ENCODE assay signal across 19 mouse cellular contexts in the genomic region with DNA sequence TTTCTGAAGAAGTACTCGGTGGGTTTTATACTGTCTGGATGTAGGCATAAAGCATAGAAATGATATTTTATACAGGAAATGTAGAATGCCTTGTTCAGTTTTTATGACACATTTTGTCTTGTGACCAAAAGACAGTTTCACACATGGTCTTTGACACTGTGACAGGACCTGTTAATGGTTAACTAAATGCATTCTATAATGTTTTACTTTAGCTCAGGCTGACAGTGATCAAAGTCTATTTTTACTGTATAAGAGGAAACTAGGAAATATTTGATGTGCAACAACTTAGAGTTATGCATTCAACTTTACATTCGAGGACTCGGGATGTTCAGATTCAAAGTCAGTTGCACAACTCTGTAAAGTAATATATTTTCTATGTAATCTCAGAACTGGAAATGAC.
A peak's percentile ranks its signal among the peaks of the same experiment; 100 is the strongest.
DNase-seq lines count a peak whose midpoint lies in the region; ATAC-seq and TF ChIP-seq lines count a peak whose summit lies in the region.
"Had no signal": no experiment of that assay in that cellular context is flagged by ENCODE, and none has a peak within 500 bp of the region (broad histone marks: within the 10 kb centered on the region; RNA-seq: fewer than 3 reads in every experiment).

No protein-coding gene starts in this region.

- no peak overlapping the region for H3K4me2 ChIP-seq in liver, embryonic 15.5 days
- no peak overlapping the region for H3K4me2 ChIP-seq in liver, embryonic 11.5 days
- H3K4me2 ChIP-seq in intestine, embryonic 14.5 days (ENCODE audit: low read length), result no peak overlapping the region
- peak overlapping the region; percentile 42 for H3K4me2 ChIP-seq in intestine, postnatal 0 days (replicated peaks; ENCODE audit: low read depth)
- H3K4me2 ChIP-seq: embryonic facial prominence, embryonic 12.5 days; forebrain, embryonic 12.5 days; heart, embryonic 12.5 days had no signal

- 63% methylated on average over 3 of the region's 3 CpGs for WGBS in liver, embryonic 15.5 days (ENCODE audit: insufficient replicate concordance)
- 84% methylated on average over 3 of the region's 3 CpGs for WGBS in liver, embryonic 11.5 days
- WGBS in intestine, embryonic 14.5 days, result 78% methylated on average over 3 of the region's 3 CpGs
- WGBS in intestine, postnatal 0 days, result 30% methylated on average over 3 of the region's 3 CpGs

- ATAC-seq in liver, embryonic 15.5 days (ENCODE audit: insufficient read depth), result 0 out of 2 replicates have a peak, but pooled peaks have one; percentile 61
- no peak for ATAC-seq in liver, embryonic 11.5 days (replicated peaks; ENCODE audit: low FRiP score)
- peak; percentile 57 for ATAC-seq in intestine, embryonic 14.5 days (replicated peaks; ENCODE audit: low FRiP score, low TSS enrichment, low read depth)
- peak; percentile 92 for ATAC-seq in intestine, postnatal 0 days
- ATAC-seq: forebrain, embryonic 16.5 days had no signal

- no peaks in the 10 kb centered on the region for H3K36me3 ChIP-seq in liver, embryonic 15.5 days (replicated peaks)
- H3K36me3 ChIP-seq in liver, embryonic 11.5 days (ENCODE audit: control insufficient read depth, insufficient read depth, low read length), result no peaks in the 10 kb centered on the region
- no peaks in the 10 kb centered on the region for H3K36me3 ChIP-seq in intestine, embryonic 14.5 days (ENCODE audit: control insufficient read depth, insufficient read depth, low read length)
- H3K36me3 ChIP-seq in intestine, postnatal 0 days (ENCODE audit: control insufficient read depth, insufficient read depth), result no peaks in the 10 kb centered on the region
- H3K36me3 ChIP-seq: embryonic facial prominence, embryonic 12.5 days; forebrain, embryonic 12.5 days; heart, embryonic 12.5 days; hindbrain, embryonic 10.5 days had no signal

- no peaks in the 10 kb centered on the region for H3K9me3 ChIP-seq in liver, embryonic 15.5 days (replicated peaks)
- H3K9me3 ChIP-seq in liver, embryonic 11.5 days (ENCODE audit: control insufficient read depth, low read length), result no peaks in the 10 kb centered on the region
- H3K9me3 ChIP-seq in intestine, embryonic 14.5 days (ENCODE audit: control insufficient read depth, low read length), result no peaks in the 10 kb centered on the region
- H3K9me3 ChIP-seq in intestine, postnatal 0 days (ENCODE audit: control insufficient read depth), result no peaks in the 10 kb centered on the region
- H3K9me3 ChIP-seq: embryonic facial prominence, embryonic 12.5 days; forebrain, embryonic 12.5 days; heart, embryonic 12.5 days; hindbrain, embryonic 10.5 days had no signal

- no peak overlapping the region for H3K9ac ChIP-seq in liver, embryonic 15.5 days
- no peak overlapping the region for H3K9ac ChIP-seq in liver, embryonic 11.5 days (ENCODE audit: low read depth, low read length)
- no peak overlapping the region for H3K9ac ChIP-seq in intestine, embryonic 14.5 days (ENCODE audit: low read length)
- no peak overlapping the region for H3K9ac ChIP-seq in intestine, postnatal 0 days (ENCODE audit: low read depth, low read length)
- H3K9ac ChIP-seq: embryonic facial prominence, embryonic 12.5 days; forebrain, embryonic 12.5 days; heart, embryonic 12.5 days had no signal

- no peak overlapping the region for H3K27ac ChIP-seq in liver, embryonic 15.5 days (replicated peaks)
- no peak overlapping the region for H3K27ac ChIP-seq in liver, embryonic 11.5 days (ENCODE audit: low read depth, low read length)
- no peak overlapping the region for H3K27ac ChIP-seq in intestine, embryonic 14.5 days (ENCODE audit: low read depth)
- H3K27ac ChIP-seq in intestine, postnatal 0 days (ENCODE audit: low read depth, low read length), result peak overlapping the region; percentile 80
- H3K27ac ChIP-seq: embryonic facial prominence, embryonic 12.5 days; forebrain, embryonic 12.5 days; heart, adult 2 months had no signal

- no peak overlapping the region for H3K4me3 ChIP-seq in liver, embryonic 15.5 days (replicated peaks)
- no peak overlapping the region for H3K4me3 ChIP-seq in liver, embryonic 11.5 days (ENCODE audit: low read depth, low read length)
- H3K4me3 ChIP-seq in intestine, embryonic 14.5 days (ENCODE audit: low read depth, low read length), result no peak overlapping the region
- H3K4me3 ChIP-seq in intestine, postnatal 0 days (ENCODE audit: low read depth, low read length), result peak overlapping the region; percentile 12; the same call in 1 of the 2 replicates
- H3K4me3 ChIP-seq: embryonic facial prominence, embryonic 12.5 days; forebrain, embryonic 12.5 days; heart, adult 2 months; heart, embryonic 12.5 days; hindbrain, embryonic 10.5 days had no signal

- no peak for TF ChIP-seq CTCF in intestine, postnatal 0 days (IDR thresholded peaks at IDR 0.05; ENCODE audit: low read depth)

- peak; percentile 24 for DNase-seq in kidney, adult 9 months
- no peak for DNase-seq in kidney, adult 18-20 months
- DNase-seq in liver, embryonic 11.5 days (ENCODE audit: low spot score), result no peak
- no peak for DNase-seq in intestine, embryonic 14.5 days (ENCODE audit: low spot score)
- no peak for DNase-seq in urinary bladder, adult 2 months (ENCODE audit: low spot score)
- no peak for DNase-seq in gastrocnemius, adult 8-10 months (ENCODE audit: low spot score in 2 of 2)
- DNase-seq: adrenal gland, postnatal 10 days; cerebellum, adult 11-12 months; cerebellum, adult 9-10 months; cerebellum, postnatal 25 days; gastrocnemius, postnatal 14 days; heart, adult 2 months had no signal

- H3K27me3 ChIP-seq in liver, embryonic 15.5 days, result peaks cover 4% of the 10 kb centered on the region
- peaks cover 11% of the 10 kb centered on the region for H3K27me3 ChIP-seq in liver, embryonic 11.5 days (replicated peaks; ENCODE audit: control insufficient read depth, insufficient read depth, low read length)
- peaks cover 14% of the 10 kb centered on the region; the same call in 1 of the 2 replicates for H3K27me3 ChIP-seq in intestine, embryonic 14.5 days (replicated peaks; ENCODE audit: control insufficient read depth, insufficient read depth, low read length)
- H3K27me3 ChIP-seq in intestine, postnatal 0 days (replicated peaks; ENCODE audit: control insufficient read depth, insufficient read depth, low read length), result no peaks in the 10 kb centered on the region

- no peaks in the 10 kb centered on the region for H3K4me1 ChIP-seq in liver, embryonic 15.5 days (replicated peaks)
- H3K4me1 ChIP-seq in liver, embryonic 11.5 days (replicated peaks; ENCODE audit: control insufficient read depth, insufficient read depth, low read length), result no peaks in the 10 kb centered on the region
- H3K4me1 ChIP-seq in intestine, embryonic 14.5 days (replicated peaks; ENCODE audit: control insufficient read depth, insufficient read depth, low read length), result peaks cover 8% of the 10 kb centered on the region
- H3K4me1 ChIP-seq in intestine, postnatal 0 days (replicated peaks; ENCODE audit: control insufficient read depth, insufficient read depth, low read length), result peaks cover 3% of the 10 kb centered on the region
